Mouse (Mus musculus) neural tube, embryonic 14.5 days (tissue): Measurements from ENCODE around the gene Farsa. TPM values are rescaled to one million over a fixed set of nuclear protein-coding genes. Genes with fewer than 3 reads are reported as not detected.
"Not testable (repeated sequence)": the region's sequence is repeated elsewhere in the genome, so short reads cannot be mapped to it uniquely, and the experiment has no call there.

Experiments
- ATAC-seq: fragments of 200-750 bp; cut with Nextera tagmentation; 2 replicates; pipeline ENCODE4 v1.8.0; 2017; ENCODE audit warnings: low read depth, mild to moderate bottlenecking, moderate TSS enrichment, moderate library complexity
- H3K27ac ChIP-seq: fragments of 300-500 bp; sonication (generic); 2 replicates; pipeline ENCODE4 v1.5.1; 2014; ENCODE audit warnings: low read depth, mild to moderate bottlenecking, control low read depth, low read length, moderate library complexity, mixed read lengths
- H3K27me3 ChIP-seq: fragments of 300-500 bp; sonication (generic); 2 replicates; pipeline ENCODE4 v1.6.1; 2014; ENCODE audit warnings: low read length; ENCODE audit not compliant: control insufficient read depth, insufficient read depth
- H3K36me3 ChIP-seq: fragments of 300-500 bp; sonication (generic); 2 replicates; pipeline ENCODE4 v1.6.1; 2014; ENCODE audit warnings: low read length, mixed read lengths; ENCODE audit not compliant: control insufficient read depth, insufficient read depth
- H3K4me1 ChIP-seq: fragments of 300-500 bp; sonication (generic); 2 replicates; pipeline ENCODE4 v1.6.1; 2014; ENCODE audit warnings: low read length; ENCODE audit not compliant: control insufficient read depth, insufficient read depth
- H3K4me2 ChIP-seq: fragments of 300-500 bp; sonication (generic); 2 replicates; pipeline ENCODE4 v1.6.1; 2014; ENCODE audit warnings: mild to moderate bottlenecking, low read depth, low read length, control low read depth
- H3K4me3 ChIP-seq: fragments of 300-500 bp; sonication (generic); 2 replicates; pipeline ENCODE4 v1.5.1; 2014; ENCODE audit warnings: low read depth, low read length, control low read depth, mixed read lengths
- H3K9ac ChIP-seq: fragments of 300-500 bp; sonication (generic); replicated peaks from 2 replicates; pipeline ENCODE4 v1.6.1; 2014; ENCODE audit warnings: low read depth, mild to moderate bottlenecking, control low read depth, low read length, mixed read lengths
- H3K9me3 ChIP-seq: fragments of 300-500 bp; sonication (generic); 2 replicates; pipeline ENCODE4 v1.6.1; 2016; ENCODE audit warnings: low read length; ENCODE audit not compliant: control insufficient read depth
- WGBS: fragments of 180-500 bp; shearing (Covaris S2); extraction: QIAGEN DNeasy Blood & Tissue Kit; methylation state at CpG from one replicate; pipeline ENCODE4 v1.1.7; 2014; 5-methylcytosine and 5-hydroxymethylcytosine counted together
- polyA plus RNA-seq: library from polyadenylated mRNA; unstranded; fragments of >200 nt; fragmentation: Nextera tagmentation; extraction: Ambion mirVana; gene quantifications from 2 replicates; pipeline ENCODE4 v1.2.1, GENCODE M21; 2014

The Farsa gene
- polyA plus RNA-seq, 1 experiment from 2014 or later = 98.2 TPM

- peak overlapping the region; percentile 51 for H3K9ac ChIP-seq
- peak overlapping the region; percentile 38 for H3K4me3 ChIP-seq
- no peak overlapping the region for H3K27ac ChIP-seq
- ATAC-seq = peak; percentile 77
- peaks cover 6% of the 10 kb centered on the region; the same call in 1 of the 2 replicates for H3K4me1 ChIP-seq
- no peaks in the 10 kb centered on the region for H3K36me3 ChIP-seq
- no peaks in the 10 kb centered on the region for H3K9me3 ChIP-seq
- H3K4me2 ChIP-seq = peak overlapping the region; percentile 86
- H3K27me3 ChIP-seq = no peaks in the 10 kb centered on the region
- WGBS = under 1% methylated on average over 66 of the region's 68 CpGs
Observed at GRCm38 (mm10) chr8:84902920-84903661, 46.3 kb downstream of the Farsa start.

GRCm38 (mm10) chr8:84904351-84904750 lies 47.6 kb downstream of the Farsa start:
- ATAC-seq = no peak
- H3K9me3 ChIP-seq = no peaks in the 10 kb centered on the region
- H3K4me2 ChIP-seq = no peak overlapping the region
- no peak overlapping the region for H3K9ac ChIP-seq
- H3K27me3 ChIP-seq = no peaks in the 10 kb centered on the region
- H3K4me3 ChIP-seq = no peak overlapping the region
- WGBS = 90% methylated on average over 7 of the region's 7 CpGs
- H3K4me1 ChIP-seq = peaks cover 6% of the 10 kb centered on the region; the same call in 1 of the 2 replicates
- no peaks in the 10 kb centered on the region for H3K36me3 ChIP-seq
- H3K27ac ChIP-seq = no peak overlapping the region

DNA sequence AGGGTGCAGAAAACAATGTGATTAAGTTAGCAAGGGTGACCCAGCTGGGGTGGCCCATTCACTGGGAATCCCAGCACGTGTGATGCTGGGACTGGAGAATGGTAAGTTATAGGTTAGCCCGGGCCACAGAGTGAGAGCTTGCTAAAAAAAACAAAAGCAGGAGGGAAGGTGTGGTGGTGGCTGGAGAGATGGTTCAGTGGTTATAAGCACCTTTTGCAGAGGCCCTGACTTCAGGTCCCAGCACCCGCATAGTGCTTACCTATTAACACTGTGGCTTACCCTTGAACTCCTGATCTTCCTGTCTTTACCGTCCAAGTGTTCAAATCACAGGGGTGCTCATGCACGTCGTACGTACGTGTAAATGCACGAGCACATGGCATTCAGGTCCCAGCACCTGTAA lies 50.2 kb downstream of the Farsa start:
- Histone ChIP-seq H3K4me3 (no peak overlapping the region), H3K36me3 (peaks cover 18% of the 10 kb centered on the region), H3K27me3 (0 out of 2 replicates have a peak, but pooled peaks cover 4% of the 10 kb centered on the region), H3K27ac (no peak overlapping the region), H3K4me2 (no peak overlapping the region), H3K9ac (no peak overlapping the region), H3K9me3 (no peaks in the 10 kb centered on the region), H3K4me1 (peaks cover 6% of the 10 kb centered on the region; the same call in 1 of the 2 replicates)
- 91% methylated on average over 9 of the region's 9 CpGs for WGBS
- no peak for ATAC-seq

- WGBS = 81% methylated on average over 8 of the region's 8 CpGs
- no peaks in the 10 kb centered on the region for H3K9me3 ChIP-seq
- ATAC-seq = no peak
- H3K27ac ChIP-seq = no peak overlapping the region
- peaks cover 23% of the 10 kb centered on the region for H3K36me3 ChIP-seq
- no peak overlapping the region for H3K4me3 ChIP-seq
- H3K4me2 ChIP-seq = no peak overlapping the region
- peaks cover 6% of the 10 kb centered on the region; the same call in 1 of the 2 replicates for H3K4me1 ChIP-seq
- H3K9ac ChIP-seq = no peak overlapping the region
- H3K27me3 ChIP-seq = peaks cover 6% of the 10 kb centered on the region
Observed at GRCm38 (mm10) chr8:84907493-84907892, 50.7 kb downstream of the Farsa start.

- 39% methylated on average over 7 of the region's 7 CpGs for WGBS
- H3K9ac ChIP-seq = not testable (repeated sequence)
Observed at GRCm38 (mm10) chr8:84907979-84908378, 51.2 kb downstream of the Farsa start.

GRCm38 (mm10) chr8:84908421-84909161 lies 51.8 kb downstream of the Farsa start, which contains the start of gene Dnase2a:
Gene Dnase2a (plus strand): TSS chr8:84908560.
- Histone ChIP-seq H3K4me2 (peak within 1 kb of the TSS; percentile 59), H3K9ac (peak within 1 kb of the TSS; percentile 47; the same call in 1 of the 2 replicates), H3K36me3 (peaks cover 31% of the 10 kb centered on the region), H3K9me3 (no peaks in the 10 kb centered on the region), H3K4me1 (0 out of 2 replicates have a peak, but pooled peaks cover under 1% of the 10 kb centered on the region), H3K4me3 (peak within 1 kb of the TSS; percentile 33), H3K27ac (no peak within 1 kb of the TSS), H3K27me3 (peaks cover 10% of the 10 kb centered on the region)
- ATAC-seq = peak; percentile 68
- 1% methylated on average over 45 of the region's 45 CpGs for WGBS

More at GRCm38 (mm10) chr8:84907979-84908378, 51.2 kb downstream of the Farsa start:
- Histone ChIP-seq H3K4me3 (peak overlapping the region; percentile 33), H3K4me2 (peak overlapping the region; percentile 59), H3K36me3 (peaks cover 28% of the 10 kb centered on the region), H3K27me3 (peaks cover 10% of the 10 kb centered on the region)
- H3K4me1 ChIP-seq, H3K27ac ChIP-seq, H3K9me3 ChIP-seq, ATAC-seq: not testable (repeated sequence)

DNA sequence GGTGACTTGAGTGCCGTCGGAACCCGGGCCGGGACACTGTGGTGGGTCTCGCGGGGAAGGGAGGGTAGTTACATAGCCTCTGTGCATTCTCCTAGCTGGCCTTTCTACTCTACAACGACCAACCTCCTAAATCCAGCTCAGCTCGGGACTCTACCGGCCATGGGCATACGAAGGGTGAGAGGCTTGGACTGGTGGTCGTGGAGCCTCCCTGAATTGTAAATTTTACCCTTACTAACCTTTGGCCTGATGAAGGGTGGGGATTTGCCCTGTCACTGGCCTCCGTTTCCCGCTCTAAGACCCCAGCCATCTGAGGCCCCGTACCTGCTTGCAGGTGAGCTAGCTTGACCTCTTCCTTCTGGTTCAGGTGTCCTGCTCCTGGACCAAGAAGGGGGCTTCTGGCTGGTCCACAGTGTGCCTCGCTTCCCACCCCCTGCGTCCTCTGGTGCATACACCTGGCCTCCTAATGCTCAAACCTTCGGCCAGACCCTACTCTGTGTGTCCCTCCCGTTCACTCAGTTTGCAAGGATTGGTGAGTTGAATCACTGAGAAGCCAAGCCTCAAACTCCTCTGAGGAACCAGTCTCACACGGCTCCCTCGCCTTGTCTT lies 52.5 kb downstream of the Farsa start:
- Histone ChIP-seq H3K36me3 (peaks cover 34% of the 10 kb centered on the region), H3K4me1 (no peaks in the 10 kb centered on the region), H3K9ac (no peak overlapping the region), H3K27ac (no peak overlapping the region), H3K27me3 (peaks cover 15% of the 10 kb centered on the region), H3K4me3 (peak overlapping the region; percentile 33), H3K9me3 (no peaks in the 10 kb centered on the region), H3K4me2 (peak overlapping the region; percentile 59)
- 50% methylated on average over 20 of the region's 20 CpGs for WGBS
- ATAC-seq = peak; percentile 19

- no peak for ATAC-seq
- peaks cover 35% of the 10 kb centered on the region for H3K36me3 ChIP-seq
- H3K27me3 ChIP-seq = peaks cover 17% of the 10 kb centered on the region
- 86% methylated on average over 5 of the region's 5 CpGs for WGBS
- no peaks in the 10 kb centered on the region for H3K9me3 ChIP-seq
- no peak overlapping the region for H3K4me2 ChIP-seq
- H3K27ac ChIP-seq = no peak overlapping the region
- H3K4me1 ChIP-seq = no peaks in the 10 kb centered on the region
- no peak overlapping the region for H3K9ac ChIP-seq
- H3K4me3 ChIP-seq = no peak overlapping the region
Observed at GRCm38 (mm10) chr8:84909949-84910348, 53.2 kb downstream of the Farsa start.
